Mouse (Mus musculus): ENCODE data around the gene Tcl1.
"Not testable (repeated sequence)": the region's sequence is repeated elsewhere in the genome, so short reads cannot be mapped to it uniquely, and the experiment has no call there.

Gene Tcl1

GRCm38 (mm10) chr12:105181040-105181644 lies 41.5 kb downstream of the Tcl1 start:
- intact Hi-C loops (cut with DNase I) = not testable (repeated sequence)

GRCm38 (mm10) chr12:105176044-105176443 lies 46.5 kb downstream of the Tcl1 start, which contains the start of gene Tcl1b5:
TSS of gene Tcl1b5 (plus strand) at chr12:105176344.
- intact Hi-C loops (cut with DNase I) = loop anchor here (10.0 kb wide), 1 partner anchor 121 kb away; no protein-coding TSS in a partner anchor

DNA sequence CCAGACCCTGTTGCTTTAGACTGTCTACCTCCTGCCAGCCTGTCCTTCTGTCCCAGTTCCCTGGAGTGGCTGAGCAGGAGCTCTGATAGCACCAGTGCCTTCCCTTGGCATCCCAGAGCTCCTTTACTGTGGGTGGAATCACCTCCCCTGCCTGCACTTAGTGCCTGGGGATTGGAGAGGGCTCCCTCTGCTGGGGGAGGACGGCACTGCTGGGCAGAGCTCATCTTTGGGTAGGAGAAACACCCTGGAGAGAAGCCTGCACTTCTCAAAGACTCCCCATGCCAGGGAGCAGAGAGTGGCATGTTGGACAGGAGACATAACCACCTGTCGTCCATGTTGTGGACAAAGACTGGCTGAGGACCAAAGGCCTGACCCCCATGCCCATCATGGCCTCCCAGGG lies 48.3 kb downstream of the Tcl1 start:
- intact Hi-C loops (cut with DNase I) = loop anchor here (10.0 kb wide), 1 partner anchor 120 kb away; no protein-coding TSS in a partner anchor

DNA sequence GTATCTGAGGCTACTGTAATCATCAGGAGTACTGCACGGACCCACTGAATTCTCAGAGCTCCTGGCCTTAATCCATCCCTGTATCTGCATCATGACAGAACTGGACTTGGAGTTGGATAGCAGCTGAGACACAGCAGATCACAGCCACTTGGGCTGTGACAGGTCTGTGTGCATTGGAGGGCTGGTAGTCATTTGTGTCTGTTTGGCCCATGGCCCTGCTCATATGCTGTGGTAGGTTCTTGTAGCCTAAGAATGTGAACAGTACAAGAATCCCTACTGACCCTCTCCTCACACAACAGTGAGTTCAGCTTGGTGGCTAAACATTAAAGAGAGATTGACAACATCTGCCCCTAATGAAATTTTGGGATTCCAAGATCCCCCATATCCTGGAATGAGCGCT lies 49.2 kb downstream of the Tcl1 start:
- intact Hi-C loops (cut with DNase I) = loop anchor here (10.0 kb wide), 1 partner anchor 119 kb away; no protein-coding TSS in a partner anchor
